Mouse (Mus musculus): ENCODE data around the gene Gfap.

DNA sequence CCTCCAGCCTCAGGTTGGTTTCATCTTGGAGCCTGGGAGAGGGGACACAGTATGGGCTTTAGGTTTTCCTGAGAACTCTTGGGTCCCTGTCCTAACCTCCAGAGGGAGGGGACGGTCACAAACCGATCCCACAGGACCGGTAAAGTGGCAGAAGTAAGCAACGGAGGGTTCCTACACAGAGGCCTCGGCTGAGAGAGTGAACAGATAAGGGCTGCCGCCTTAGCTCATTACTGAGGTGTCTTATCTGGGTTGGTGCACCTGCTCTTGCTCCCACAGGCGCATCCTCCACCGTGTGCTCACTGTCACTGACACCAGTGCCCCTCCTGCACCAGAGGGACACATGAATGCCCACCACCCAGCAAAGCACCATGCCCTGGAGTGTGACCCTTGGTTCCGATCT, 4.9 kb downstream of the Gfap start:
- no peak for TF ChIP-seq HCFC1 (IDR thresholded peaks at IDR 0.05; ENCODE audit: borderline replicate concordance, insufficient read depth, low read length)
- no peak for TF ChIP-seq CHD2 (IDR thresholded peaks at IDR 0.05; ENCODE audit: low read depth, low read length)
- TF ChIP-seq ZNF384 (IDR thresholded peaks at IDR 0.05; ENCODE audit: low read depth, low read length), result no peak
- no peak for TF ChIP-seq ZC3H11A (IDR thresholded peaks at IDR 0.05; ENCODE audit: borderline replicate concordance, low read depth, low read length)
- TF ChIP-seq MAFK (IDR thresholded peaks at IDR 0.05; ENCODE audit: insufficient read depth, low read depth, low read length), result no peak

Data from ES-E14 (cell line).